Mouse (Mus musculus) testis, adult 2 months (tissue): ENCODE measurements at regions not wholly inside any gene's neighbourhood (a gene's known extent, or its start where the extent isn't known, plus 50 kb on each side); places are given as distances from the start of the nearest gene placed in this dataset.

Experiments used
- CTCF ChIP-seq: fragments of 200-500 bp; IDR thresholded peaks from 2 replicates; pipeline ENCODE4 v1.5.1; 2012; ENCODE audit warnings: low read depth, mild to moderate bottlenecking, inconsistent platforms, low read length, moderate library complexity; ENCODE audit not compliant: control insufficient read depth, insufficient read depth, insufficient replicate concordance
- POLR2A ChIP-seq: fragments of 200-500 bp; IDR thresholded peaks from 2 replicates; pipeline ENCODE4 v1.6.1; 2012; ENCODE audit warnings: low read depth, mild to moderate bottlenecking, inconsistent platforms, low read length, moderate library complexity; ENCODE audit not compliant: control insufficient read depth

- no peak for TF ChIP-seq CTCF
- TF ChIP-seq POLR2A, result no peak
Observed at GRCm38 (mm10) chr17:10105299-10105698, 214.4 kb downstream of the Qk start.
